Mouse (Mus musculus) CH12.LX (cell line): ENCODE measurements around the gene Gramd1b. TPM values are rescaled to one million over a fixed set of nuclear protein-coding genes. Genes with fewer than 3 reads are reported as not detected.

ENCODE experiments used
- DNase-seq: peaks from one replicate; pipeline ENCODE4 v3.0.0-alpha.2; 2013; ENCODE audit errors: extremely low read depth
- H3K27ac ChIP-seq: 2 replicates; pipeline ENCODE4 v1.5.1; 2012; ENCODE audit warnings: low read depth, mild to moderate bottlenecking, control low read depth, moderate library complexity; ENCODE audit not compliant: insufficient read depth
- H3K27me3 ChIP-seq: replicated peaks from 2 replicates; pipeline ENCODE3; 2012; ENCODE audit warnings: inconsistent platforms
- H3K36me3 ChIP-seq, 2 experiments: replicated peaks in 1 of 2; 2 replicates each; pipeline versions ENCODE3 to v1.6.1; 2012; ENCODE audit warnings: inconsistent platforms in 1 of 2, low read length in 1 of 2, mild to moderate bottlenecking in 1 of 2, mixed read lengths in 1 of 2, moderate library complexity in 1 of 2; ENCODE audit not compliant: control insufficient read depth in 1 of 2, insufficient read depth in 1 of 2
- H3K4me1 ChIP-seq, 2 experiments: 2 replicates each; pipeline ENCODE4 v1.6.1; 2012; ENCODE audit warnings: inconsistent platforms in 1 of 2, moderate library complexity in 1 of 2; ENCODE audit not compliant: insufficient read depth in 2 of 2, control insufficient read depth in 1 of 2
- H3K4me2 ChIP-seq: 2 replicates; pipeline ENCODE4 v1.6.1; 2012; ENCODE audit warnings: low read depth, mild to moderate bottlenecking, control low read depth; ENCODE audit not compliant: poor library complexity, insufficient read depth, severe bottlenecking
- H3K4me3 ChIP-seq, 3 experiments: fragments of 150-350 bp in 1 of 3; sonication (generic) in 1 of 3; replicated peaks in 1 of 3; 2 replicates each; pipeline versions ENCODE3 to v1.5.1; 2011 to 2012; ENCODE audit warnings: low read depth in 2 of 3, low read length in 2 of 3, mild to moderate bottlenecking in 2 of 3, moderate library complexity in 2 of 3, control low read depth in 1 of 3, improper control_type of control experiment in 1 of 3, inconsistent platforms in 1 of 3, mixed read lengths in 1 of 3; ENCODE audit not compliant: poor library complexity in 1 of 3
- H3K79me2 ChIP-seq: replicated peaks from 2 replicates; pipeline ENCODE4 v1.6.1; 2012; ENCODE audit warnings: mild to moderate bottlenecking, moderate library complexity; ENCODE audit not compliant: control insufficient read depth, poor library complexity, insufficient read depth, severe bottlenecking; ENCODE audit errors: extremely low read depth
- H3K9ac ChIP-seq: 2 replicates; pipeline ENCODE4 v1.6.1; 2012; ENCODE audit warnings: low read depth, mild to moderate bottlenecking, control low read depth, moderate library complexity; ENCODE audit not compliant: insufficient read depth
- H3K9me3 ChIP-seq: replicated peaks from 2 replicates; pipeline ENCODE3; 2012; ENCODE audit warnings: low read length, inconsistent platforms, mixed read lengths
- BHLHE40 ChIP-seq: IDR thresholded peaks from 2 replicates; pipeline ENCODE4 v1.6.1; 2011; ENCODE audit warnings: mild to moderate bottlenecking, low read depth, low read length, improper control_type of control experiment
- CHD2 ChIP-seq: IDR thresholded peaks from 2 replicates; pipeline ENCODE4 v1.6.1; 2011; ENCODE audit warnings: low read length, improper control_type of control experiment
- E2F4 ChIP-seq: IDR thresholded peaks from 2 replicates; pipeline ENCODE4 v1.6.1; 2011; ENCODE audit warnings: low read depth, low read length, improper control_type of control experiment; ENCODE audit not compliant: insufficient replicate concordance
- ELF1 ChIP-seq: IDR thresholded peaks from 2 replicates; pipeline ENCODE4 v1.6.1; 2014; ENCODE audit warnings: low read depth, mild to moderate bottlenecking, inconsistent platforms, low read length, improper control_type of control experiment
- ETS1 ChIP-seq: conservative IDR thresholded peaks from 2 replicates; pipeline ENCODE4 v1.6.1; 2012; ENCODE audit warnings: low read depth, mild to moderate bottlenecking, inconsistent platforms, low read length, improper control_type of control experiment, moderate library complexity
- GABPA ChIP-seq: IDR thresholded peaks from 2 replicates; pipeline ENCODE4 v1.6.1; 2012; ENCODE audit warnings: low read depth, low read length, improper control_type of control experiment, inconsistent platforms; ENCODE audit not compliant: insufficient replicate concordance
- HCFC1 ChIP-seq: IDR thresholded peaks from 2 replicates; pipeline ENCODE4 v1.6.1; 2012; ENCODE audit warnings: low read depth, mild to moderate bottlenecking, inconsistent platforms, low read length, improper control_type of control experiment
- IRF4 ChIP-seq: IDR thresholded peaks from 2 replicates; pipeline ENCODE4 v1.6.1; 2014; ENCODE audit warnings: low read depth, mild to moderate bottlenecking, inconsistent platforms, low read length, improper control_type of control experiment
- JUND ChIP-seq: conservative IDR thresholded peaks from 2 replicates; pipeline ENCODE4 v1.6.1; 2011; ENCODE audit warnings: low read depth, low read length, improper control_type of control experiment
- MAX ChIP-seq: IDR thresholded peaks from 2 replicates; pipeline ENCODE4 v1.6.1; 2011; ENCODE audit warnings: low read length, improper control_type of control experiment
- MAZ ChIP-seq: IDR thresholded peaks from 2 replicates; pipeline ENCODE4 v1.6.1; 2012; ENCODE audit warnings: low read depth, mild to moderate bottlenecking, inconsistent platforms, low read length, improper control_type of control experiment, moderate library complexity
- MYC ChIP-seq: IDR thresholded peaks from 2 replicates; pipeline ENCODE4 v1.6.1; 2011; ENCODE audit warnings: low read depth, mild to moderate bottlenecking, improper control_type of control experiment, low read length
- POLR2A ChIP-seq: IDR thresholded peaks from 2 replicates; pipeline ENCODE4 v1.6.1; 2011; ENCODE audit warnings: low read depth, mild to moderate bottlenecking, improper control_type of control experiment, low read length
- RAD21 ChIP-seq: IDR thresholded peaks from 2 replicates; pipeline ENCODE4 v1.6.1; 2011; ENCODE audit warnings: low read depth, mild to moderate bottlenecking, low read length, improper control_type of control experiment, moderate library complexity
- SMC3 ChIP-seq: IDR thresholded peaks from 2 replicates; pipeline ENCODE4 v1.6.1; 2011; ENCODE audit warnings: low read depth, low read length, improper control_type of control experiment
- TCF12 ChIP-seq: IDR thresholded peaks from 2 replicates; pipeline ENCODE4 v1.6.1; 2014; ENCODE audit warnings: low read depth, mild to moderate bottlenecking, inconsistent platforms, low read length, improper control_type of control experiment
- UBTF ChIP-seq: IDR thresholded peaks from 2 replicates; pipeline ENCODE4 v1.6.1; 2012; ENCODE audit warnings: low read depth, mild to moderate bottlenecking, inconsistent platforms, low read length, improper control_type of control experiment, moderate library complexity
- USF1 ChIP-seq: IDR thresholded peaks from 2 replicates; pipeline ENCODE4 v1.6.1; 2014; ENCODE audit warnings: low read depth, mild to moderate bottlenecking, inconsistent platforms, low read length, improper control_type of control experiment
- ZC3H11A ChIP-seq: IDR thresholded peaks from 2 replicates; pipeline ENCODE4 v1.6.1; 2012; ENCODE audit warnings: low read depth, mild to moderate bottlenecking, inconsistent platforms, low read length, improper control_type of control experiment
- ZNF384 ChIP-seq: IDR thresholded peaks from 2 replicates; pipeline ENCODE4 v1.6.1; 2012; ENCODE audit warnings: low read depth, low read length, improper control_type of control experiment, inconsistent platforms
- dilution Hi-C: fragments of 300-500 bp; cut with MboI; formaldehyde crosslinking; loops from 2 replicates; pipeline ENCODE4 v1.14.3; 2020; ENCODE audit warnings: low sequenced_read_pairs; ENCODE audit not compliant: extremely low pct_unique_long_range_greater_than_20kb, extremely low pct_ligation_motif_present
- in situ Hi-C: fragments of 300-500 bp; cut with MboI; formaldehyde crosslinking; loops from 3 replicates; pipeline ENCODE4 v1.14.3; 2019; ENCODE audit warnings: low sequenced_read_pairs, low pct_ligation_motif_present, low pct_unique_long_range_greater_than_20kb, mixed read lengths
- polyA plus RNA-seq: library from polyadenylated mRNA; unstranded; fragments of >175 nt; gene quantifications from 2 replicates; pipeline ENCODE4 v1.2.1, GENCODE M21; 2012; ENCODE audit warnings: low read depth; ENCODE audit not compliant: insufficient read length
- total RNA-seq, 2 experiments: library from RNA; depleted of rRNA; stranded (reverse); fragments of 300-350 nt in 1 of 2; fragments of >200 nt in 1 of 2; gene quantifications; 2 replicates each; pipeline ENCODE4 v1.2.3; 2012 to 2014

Gramd1b gene
- total and polyA plus RNA-seq, 3 experiments, result 13.3 to 40.8 (median 16.7) TPM

DNA sequence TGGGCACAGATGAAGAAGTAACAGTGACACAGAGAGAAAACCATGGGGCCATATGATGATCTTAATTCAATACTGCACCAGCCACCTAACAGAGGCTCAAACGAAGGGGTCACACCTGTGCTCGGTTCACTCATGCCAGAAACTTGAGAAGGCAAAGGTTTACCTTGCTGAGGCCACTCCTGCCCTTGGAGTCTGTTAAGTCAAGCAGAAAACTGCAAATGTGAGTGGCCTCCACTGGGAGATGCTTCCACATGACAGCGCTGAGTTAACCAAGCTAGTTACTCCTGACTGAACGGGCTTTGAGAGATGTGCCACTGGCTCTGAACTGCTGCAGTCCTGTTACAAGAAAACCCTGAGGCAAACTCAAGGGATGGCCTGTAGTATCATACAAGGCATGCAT is 83.9 kb downstream of the Gramd1b start:
- Histone ChIP-seq H3K27ac (no peak overlapping the region), H3K27me3 (no peaks in the 10 kb centered on the region), H3K4me3 (no peak overlapping the region), H3K4me2 (no peak overlapping the region), H3K36me3 (no peaks in the 10 kb centered on the region), H3K4me1 (peaks cover 12 to 43% of the 10 kb centered on the region in 2 experiments), H3K9ac (no peak overlapping the region), H3K9me3 (no peaks in the 10 kb centered on the region), H3K79me2 (no peaks in the 10 kb centered on the region)
- no peak for DNase-seq
- dilution Hi-C loops (no loop called here), in situ Hi-C loops (no loop called here)
- TF ChIP-seq ELF1, result no peak

DNA sequence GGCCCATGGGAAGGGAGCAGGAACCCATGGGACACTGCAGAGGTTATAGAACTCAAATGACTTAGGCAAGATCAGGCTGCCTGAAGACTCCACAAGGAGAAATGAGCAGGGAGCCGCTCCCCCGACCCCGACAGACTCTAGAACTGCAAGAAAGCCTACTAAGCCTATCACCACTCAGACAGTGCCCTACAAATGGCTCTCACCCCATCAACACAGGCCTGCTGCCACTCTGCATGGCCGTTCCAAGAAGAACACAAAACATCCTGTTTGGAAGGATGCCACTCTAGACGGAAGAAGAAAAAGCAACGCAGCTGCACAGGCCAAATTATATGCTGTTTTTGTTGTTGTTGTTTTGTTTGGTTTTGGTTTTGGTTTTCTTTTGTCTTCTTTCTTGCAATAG is 86.2 kb downstream of the Gramd1b start:
- H3K36me3 ChIP-seq, result peaks cover 0 to 12% of the 10 kb centered on the region in 2 experiments
- no peak overlapping the region for H3K27ac ChIP-seq
- no peaks in the 10 kb centered on the region for H3K9me3 ChIP-seq
- no peaks in the 10 kb centered on the region for H3K27me3 ChIP-seq
- no peak overlapping the region for H3K9ac ChIP-seq
- no peak for DNase-seq
- no peak overlapping the region for H3K4me2 ChIP-seq
- no peak overlapping the region for H3K4me3 ChIP-seq
- dilution Hi-C loops (no loop called here), in situ Hi-C loops (no loop called here)
- peaks cover 5 to 28% of the 10 kb centered on the region in 2 experiments for H3K4me1 ChIP-seq
- TF ChIP-seq ZC3H11A (no peak), TCF12 (no peak), JUND (no peak), E2F4 (no peak), USF1 (no peak), UBTF (no peak), HCFC1 (no peak)
- no peaks in the 10 kb centered on the region for H3K79me2 ChIP-seq

- peaks cover 0 to 15% of the 10 kb centered on the region in 2 experiments for H3K36me3 ChIP-seq
- H3K9me3 ChIP-seq, result no peaks in the 10 kb centered on the region
- H3K9ac ChIP-seq, result no peak overlapping the region
- no peak overlapping the region for H3K4me3 ChIP-seq
- in situ Hi-C loops, result no loop called here
- TF ChIP-seq POLR2A, result no peak
- no peak for TF ChIP-seq GABPA
- no peak for TF ChIP-seq UBTF
- no peak for TF ChIP-seq MAZ
- no peak for TF ChIP-seq BHLHE40
- TF ChIP-seq HCFC1, result no peak
- TF ChIP-seq ZNF384, result no peak
- no peak for TF ChIP-seq MAX
- TF ChIP-seq CHD2, result no peak
- TF ChIP-seq SMC3, result no peak
- TF ChIP-seq RAD21, result no peak
- TF ChIP-seq ETS1, result no peak
- TF ChIP-seq TCF12, result no peak
- TF ChIP-seq MYC, result no peak
- no peak for TF ChIP-seq IRF4
- peaks cover 0 to 14% of the 10 kb centered on the region in 2 experiments; a peak in 2 of 4 replicates for H3K4me1 ChIP-seq
- no peak overlapping the region for H3K4me2 ChIP-seq
- no peaks in the 10 kb centered on the region for H3K27me3 ChIP-seq
- no peak overlapping the region for H3K27ac ChIP-seq
- DNase-seq, result no peak
- dilution Hi-C loops, result no loop called here
- no peaks in the 10 kb centered on the region for H3K79me2 ChIP-seq
Observed at GRCm38 (mm10) chr9:40442784-40443183, 88.4 kb downstream of the Gramd1b start.
